Mouse (Mus musculus) liver, embryonic 14.5 days (tissue): ENCODE measurements around the gene Wdr46.
"Not testable (repeated sequence)": the region's sequence is repeated elsewhere in the genome, so short reads cannot be mapped to it uniquely, and the experiment has no call there.

Source experiments
- CTCF ChIP-seq: IDR thresholded peaks from 2 replicates; pipeline ENCODE4 v1.5.1; 2016; ENCODE audit warnings: antibody characterized with exemption, low read depth, control low read depth
- EP300 ChIP-seq: IDR thresholded peaks from 2 replicates; pipeline ENCODE4 v1.6.1; 2016; ENCODE audit warnings: antibody characterized with exemption, low read depth

DNA sequence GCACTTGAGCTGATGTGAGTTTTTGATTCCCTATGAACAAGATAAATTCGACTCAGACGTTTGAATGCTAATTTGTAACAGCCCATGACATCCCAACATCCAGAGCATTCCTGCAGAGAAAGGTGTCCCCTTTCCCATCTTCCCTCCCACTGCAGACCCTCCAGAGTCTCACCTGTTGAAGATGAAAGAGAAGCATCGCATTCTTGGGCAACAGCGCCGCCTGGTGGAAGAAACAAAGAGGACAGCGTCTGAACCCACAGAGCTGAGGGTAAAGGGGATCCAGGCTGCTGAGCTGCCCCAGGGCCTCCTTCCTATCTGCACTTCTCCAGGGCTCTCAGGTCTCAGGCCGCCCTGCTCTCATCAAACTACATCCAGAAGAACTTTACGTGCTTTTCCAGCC lies 41.7 kb downstream of the Wdr46 start:
- TF ChIP-seq EP300, result not testable (repeated sequence)
- peak; percentile 95 for TF ChIP-seq CTCF
